Mouse (Mus musculus): ENCODE data around the gene Rnf34. TPM values are rescaled to one million over a fixed set of nuclear protein-coding genes. Genes with fewer than 3 reads are reported as not detected.
A peak's percentile ranks its signal among the peaks of the same experiment; 100 is the strongest.

The Rnf34 gene
- polyA plus RNA-seq, 1 experiment: 12.8 TPM

DNA sequence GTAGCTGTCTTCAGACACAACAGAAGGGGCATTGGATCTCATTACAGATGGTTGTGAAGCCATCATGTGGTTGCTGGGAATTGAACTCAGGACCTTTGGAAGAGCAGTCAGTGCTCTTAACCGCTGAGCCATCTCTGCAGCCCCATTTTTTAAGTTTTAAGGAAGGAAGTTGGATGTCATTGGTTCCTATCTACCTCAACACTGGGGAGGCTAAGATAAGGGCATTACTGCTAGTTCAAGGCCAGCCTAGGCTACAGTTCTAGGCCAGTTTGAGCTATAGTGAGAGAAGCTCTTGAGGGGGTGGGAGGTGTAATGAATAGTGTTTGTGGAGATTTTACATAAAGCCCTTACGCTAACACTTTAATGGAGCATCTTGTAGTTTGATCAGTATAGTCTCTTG is 13.2 kb downstream of the Rnf34 start:
- Histone ChIP-seq H3K4me3 (ENCODE audit: insufficient read depth, low read depth, low read length) (no peak overlapping the region), H3K27me3 (replicated peaks; ENCODE audit: control insufficient read depth, insufficient read depth, low read length) (no peaks in the 10 kb centered on the region), H3K36me3 (ENCODE audit: control insufficient read depth, insufficient read depth, low read length) (peaks cover 8% of the 10 kb centered on the region), H3K27ac (ENCODE audit: insufficient read depth, low read depth, low read length) (no peak overlapping the region), H3K4me1 (ENCODE audit: control insufficient read depth, insufficient read depth, low read length) (no peaks in the 10 kb centered on the region)
- TF ChIP-seq POLR2A (IDR thresholded peaks at IDR 0.05; ENCODE audit: low read depth, low read length): no peak
- no peak for TF ChIP-seq CTCF (conservative IDR thresholded peaks at IDR 0.05; ENCODE audit: insufficient read depth, insufficient read length, low read depth, low read length)
- WGBS: 95% methylated on average over 2 of the region's 2 CpGs
- no peak for DNase-seq

DNA sequence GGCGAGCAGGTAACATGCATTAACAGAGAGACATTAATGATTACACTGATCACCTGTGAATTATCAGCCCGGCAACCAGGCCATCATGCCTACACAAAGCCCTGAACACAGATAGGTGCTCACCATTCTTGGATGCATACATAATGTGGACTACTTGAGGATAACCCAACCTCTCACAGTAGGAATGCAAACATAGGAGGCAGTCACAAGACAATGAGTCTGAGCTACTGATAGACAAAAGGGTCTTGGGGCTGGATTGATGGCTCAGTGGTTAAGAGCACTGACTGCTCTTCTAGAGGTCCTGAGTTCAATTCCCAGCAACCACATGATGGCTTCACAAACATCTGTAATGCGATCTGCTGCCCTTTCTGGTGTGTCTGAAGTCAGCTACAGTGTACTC is 22.8 kb downstream of the Rnf34 start:
- no peaks in the 10 kb centered on the region for H3K4me1 ChIP-seq (ENCODE audit: control insufficient read depth, insufficient read depth, low read length)
- no peaks in the 10 kb centered on the region for H3K27me3 ChIP-seq (replicated peaks; ENCODE audit: control insufficient read depth, insufficient read depth, low read length)
- no peak for DNase-seq
- 71% methylated on average over 3 of the region's 3 CpGs for WGBS
- peaks cover 7% of the 10 kb centered on the region for H3K36me3 ChIP-seq (ENCODE audit: control insufficient read depth, insufficient read depth, low read length)
- H3K4me3 ChIP-seq (ENCODE audit: insufficient read depth, low read depth, low read length): no peak overlapping the region
- no peak for TF ChIP-seq CTCF (conservative IDR thresholded peaks at IDR 0.05; ENCODE audit: insufficient read depth, insufficient read length, low read depth, low read length)
- no peak for TF ChIP-seq POLR2A (IDR thresholded peaks at IDR 0.05; ENCODE audit: low read depth, low read length)
- H3K27ac ChIP-seq (ENCODE audit: insufficient read depth, low read depth, low read length): no peak overlapping the region

DNA sequence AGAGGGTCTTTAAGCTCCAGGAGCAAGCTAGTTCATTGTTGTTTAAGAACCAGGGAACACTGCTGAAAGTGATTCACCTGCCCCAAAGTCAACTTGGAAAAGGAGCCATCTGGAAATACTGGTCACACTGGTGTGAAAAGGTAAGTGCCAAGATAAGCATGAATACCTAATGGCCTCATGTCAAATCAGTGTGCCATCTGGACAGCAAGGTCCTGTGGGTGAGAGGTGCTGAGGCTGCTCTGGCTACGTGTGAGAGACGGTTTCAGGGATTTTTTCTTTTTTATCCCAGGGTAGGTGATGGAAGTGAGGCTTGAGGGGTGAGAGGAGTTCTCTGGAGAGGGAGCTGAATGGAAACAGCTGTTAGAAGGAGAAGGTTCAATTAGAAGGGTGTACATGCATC is 23.7 kb downstream of the Rnf34 start:
- WGBS: 77% methylated on average over 2 of the region's 2 CpGs
- Histone ChIP-seq H3K36me3 (ENCODE audit: control insufficient read depth, insufficient read depth, low read length) (peaks cover 5% of the 10 kb centered on the region), H3K4me1 (ENCODE audit: control insufficient read depth, insufficient read depth, low read length) (no peaks in the 10 kb centered on the region), H3K4me3 (ENCODE audit: insufficient read depth, low read depth, low read length) (no peak overlapping the region), H3K27me3 (replicated peaks; ENCODE audit: control insufficient read depth, insufficient read depth, low read length) (no peaks in the 10 kb centered on the region), H3K27ac (ENCODE audit: insufficient read depth, low read depth, low read length) (no peak overlapping the region)
- no peak for TF ChIP-seq CTCF (conservative IDR thresholded peaks at IDR 0.05; ENCODE audit: insufficient read depth, insufficient read length, low read depth, low read length)
- no peak for TF ChIP-seq POLR2A (IDR thresholded peaks at IDR 0.05; ENCODE audit: low read depth, low read length)
- no peak for DNase-seq

DNA sequence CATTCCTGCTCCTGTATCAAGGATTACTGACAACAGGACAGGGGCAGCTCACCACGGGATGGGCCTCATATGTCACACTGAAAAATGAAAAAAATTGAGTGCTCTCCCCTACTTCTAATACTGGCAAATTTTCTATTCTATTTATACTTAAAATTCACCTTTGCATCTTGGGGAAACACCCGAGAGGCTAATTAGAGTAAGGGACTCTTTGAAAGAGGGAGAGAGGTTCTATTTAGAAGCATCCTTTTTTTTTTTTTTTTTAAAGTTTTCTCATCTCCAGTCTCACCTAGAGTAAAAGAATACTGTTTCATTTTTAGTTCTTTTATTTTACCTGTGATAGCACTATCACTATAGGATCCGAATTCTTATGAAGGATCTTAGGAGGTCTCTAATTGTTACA is 24.5 kb downstream of the Rnf34 start:
- no peak for DNase-seq
- Histone ChIP-seq H3K4me1 (ENCODE audit: control insufficient read depth, insufficient read depth, low read length) (no peaks in the 10 kb centered on the region), H3K36me3 (ENCODE audit: control insufficient read depth, insufficient read depth, low read length) (peaks cover 5% of the 10 kb centered on the region), H3K4me3 (ENCODE audit: insufficient read depth, low read depth, low read length) (no peak overlapping the region), H3K27me3 (replicated peaks; ENCODE audit: control insufficient read depth, insufficient read depth, low read length) (no peaks in the 10 kb centered on the region), H3K27ac (ENCODE audit: insufficient read depth, low read depth, low read length) (no peak overlapping the region)
- TF ChIP-seq POLR2A (IDR thresholded peaks at IDR 0.05; ENCODE audit: low read depth, low read length) (no peak), CTCF (conservative IDR thresholded peaks at IDR 0.05; ENCODE audit: insufficient read depth, insufficient read length, low read depth, low read length) (no peak)
- 87% methylated on average over 3 of the region's 3 CpGs for WGBS

DNA sequence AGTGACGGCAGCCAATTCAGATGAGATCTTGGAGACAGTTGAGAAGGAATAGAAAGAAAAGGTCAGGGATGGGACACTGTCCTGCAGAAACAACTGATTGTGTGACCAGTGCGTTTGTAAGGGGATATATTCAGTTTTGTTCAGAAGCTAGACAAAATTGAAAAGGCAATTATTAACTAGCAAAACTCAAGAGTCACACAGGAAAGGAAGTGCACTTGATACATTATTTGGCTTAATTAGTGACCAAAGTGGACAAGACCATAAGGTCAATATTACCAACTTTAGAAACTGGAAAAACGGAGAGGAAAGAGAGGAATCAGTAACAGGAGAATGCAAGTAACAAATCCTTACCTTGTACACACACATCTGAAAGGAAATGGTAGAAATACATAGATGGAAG is 26.8 kb downstream of the Rnf34 start:
- Histone ChIP-seq H3K36me3 (ENCODE audit: control insufficient read depth, insufficient read depth, low read length) (peaks cover 2% of the 10 kb centered on the region), H3K27me3 (replicated peaks; ENCODE audit: control insufficient read depth, insufficient read depth, low read length) (no peaks in the 10 kb centered on the region), H3K4me3 (ENCODE audit: insufficient read depth, low read depth, low read length) (no peak overlapping the region), H3K4me1 (ENCODE audit: control insufficient read depth, insufficient read depth, low read length) (no peaks in the 10 kb centered on the region), H3K27ac (ENCODE audit: insufficient read depth, low read depth, low read length) (peak overlapping the region; percentile 26; the same call in 1 of the 2 replicates)
- TF ChIP-seq CTCF (conservative IDR thresholded peaks at IDR 0.05; ENCODE audit: insufficient read depth, insufficient read length, low read depth, low read length) (no peak), POLR2A (IDR thresholded peaks at IDR 0.05; ENCODE audit: low read depth, low read length) (no peak)
- WGBS: 45% methylated on average over 3 of the region's 3 CpGs
- DNase-seq: peak; percentile 56

DNA sequence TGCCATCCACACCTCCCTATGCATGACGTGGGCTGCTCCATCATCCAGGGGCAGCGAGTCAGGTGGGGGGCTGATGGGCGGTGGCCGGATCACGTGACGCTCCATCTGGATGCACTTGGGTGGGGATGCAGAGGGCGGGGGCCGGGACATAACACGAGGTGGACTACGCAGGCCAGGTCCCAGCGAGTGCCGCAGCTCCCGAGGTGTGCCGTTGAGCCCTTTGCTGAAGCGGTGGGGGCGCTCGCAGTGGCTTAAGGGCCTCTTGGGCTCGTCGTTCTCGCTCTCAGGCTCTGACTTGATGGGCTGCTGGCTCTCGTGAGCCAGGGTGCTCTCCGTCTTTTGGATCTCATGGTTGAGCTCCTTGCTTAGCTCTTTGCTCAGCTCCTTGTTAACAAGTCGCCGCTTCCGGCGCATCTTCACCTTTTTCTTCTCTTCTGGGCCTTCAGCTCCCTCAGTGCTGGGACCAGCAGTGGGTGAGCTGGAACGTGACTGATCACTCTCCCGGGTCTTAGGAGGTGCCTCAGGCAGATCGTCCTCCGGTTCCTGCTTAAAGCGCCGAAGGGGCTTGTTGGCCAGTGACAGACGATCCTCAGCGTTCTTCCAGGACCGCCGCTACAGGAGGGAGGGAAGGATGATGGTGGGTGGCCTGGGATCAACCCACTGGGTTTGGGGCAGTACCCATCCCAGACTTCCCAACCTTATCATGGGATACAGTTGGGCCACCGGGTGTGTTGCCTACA is 30.6 kb downstream of the Rnf34 start:
- DNase-seq: no peak
- no peaks in the 10 kb centered on the region for H3K27me3 ChIP-seq (replicated peaks; ENCODE audit: control insufficient read depth, insufficient read depth, low read length)
- TF ChIP-seq CTCF (conservative IDR thresholded peaks at IDR 0.05; ENCODE audit: insufficient read depth, insufficient read length, low read depth, low read length): no peak
- no peak for TF ChIP-seq POLR2A (IDR thresholded peaks at IDR 0.05; ENCODE audit: low read depth, low read length)
- WGBS: 86% methylated on average over 37 of the region's 37 CpGs
- H3K36me3 ChIP-seq (ENCODE audit: control insufficient read depth, insufficient read depth, low read length): no peaks in the 10 kb centered on the region
- H3K27ac ChIP-seq (ENCODE audit: insufficient read depth, low read depth, low read length): no peak overlapping the region
- H3K4me3 ChIP-seq (ENCODE audit: insufficient read depth, low read depth, low read length): no peak overlapping the region
- H3K4me1 ChIP-seq (ENCODE audit: control insufficient read depth, insufficient read depth, low read length): peaks cover under 1% of the 10 kb centered on the region; the same call in 1 of the 2 replicates

DNA sequence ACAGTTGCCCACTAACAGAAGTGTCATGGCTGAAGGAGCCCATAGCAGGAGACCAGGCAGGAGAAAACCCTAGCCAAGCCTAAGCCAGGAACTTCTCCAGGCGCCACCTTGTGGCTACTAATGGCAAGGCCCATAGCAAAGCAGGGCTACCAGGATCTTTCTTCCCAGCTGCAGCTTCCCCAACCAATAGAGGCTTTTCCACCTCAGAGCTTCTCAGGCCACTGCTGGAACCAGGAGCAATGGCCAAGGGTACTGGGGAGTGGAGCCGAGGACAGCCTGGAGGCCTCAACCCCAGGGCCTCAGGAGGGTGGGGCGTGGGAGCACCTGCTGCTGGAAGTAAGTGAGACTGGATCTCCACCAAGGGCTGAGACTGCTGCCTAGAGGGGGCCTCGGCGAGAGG is 31.5 kb downstream of the Rnf34 start:
- 57% methylated on average over 5 of the region's 5 CpGs for WGBS
- H3K36me3 ChIP-seq (ENCODE audit: control insufficient read depth, insufficient read depth, low read length): no peaks in the 10 kb centered on the region
- DNase-seq: peak; percentile 81

More for the DNA sequence above, 31.5 kb downstream of the Rnf34 start:
- Histone ChIP-seq H3K4me1 (ENCODE audit: control insufficient read depth, insufficient read depth, low read length) (peaks cover 8% of the 10 kb centered on the region; the same call in 1 of the 2 replicates), H3K27me3 (replicated peaks; ENCODE audit: control insufficient read depth, insufficient read depth, low read length) (no peaks in the 10 kb centered on the region), H3K4me3 (ENCODE audit: insufficient read depth, low read depth, low read length) (no peak overlapping the region), H3K27ac (ENCODE audit: insufficient read depth, low read depth, low read length) (no peak overlapping the region)
- TF ChIP-seq CTCF (conservative IDR thresholded peaks at IDR 0.05; ENCODE audit: insufficient read depth, insufficient read length, low read depth, low read length): peak; percentile 83
- TF ChIP-seq POLR2A (IDR thresholded peaks at IDR 0.05; ENCODE audit: low read depth, low read length): no peak
